Mouse (Mus musculus) neural tube, embryonic 15.5 days (tissue): ENCODE results near the gene AA986860. TPM values are rescaled to one million over a fixed set of nuclear protein-coding genes. Genes with fewer than 3 reads are reported as not detected.

Experiments
- ATAC-seq: fragments of 200-750 bp; cut with Nextera tagmentation; 2 replicates; pipeline ENCODE4 v1.8.0; 2017; ENCODE audit warnings: mild to moderate bottlenecking, moderate TSS enrichment, moderate library complexity; ENCODE audit not compliant: low FRiP score
- H3K27ac ChIP-seq: fragments of 300-500 bp; sonication (generic); replicated peaks from 2 replicates; pipeline ENCODE4 v1.5.1; 2015; ENCODE audit warnings: mild to moderate bottlenecking, inconsistent platforms
- H3K27me3 ChIP-seq: fragments of 300-500 bp; sonication (generic); replicated peaks from 2 replicates; pipeline ENCODE4 v1.6.1; 2015; ENCODE audit warnings: inconsistent platforms
- H3K36me3 ChIP-seq: fragments of 300-500 bp; sonication (generic); 2 replicates; pipeline ENCODE4 v1.6.1; 2015; ENCODE audit warnings: inconsistent platforms
- H3K4me1 ChIP-seq: fragments of 300-500 bp; sonication (generic); 2 replicates; pipeline ENCODE4 v1.6.1; 2015; ENCODE audit warnings: inconsistent platforms
- H3K4me2 ChIP-seq: fragments of 300-500 bp; sonication (generic); 2 replicates; pipeline ENCODE4 v1.6.1; 2015; ENCODE audit warnings: inconsistent platforms, mild to moderate bottlenecking, moderate library complexity
- H3K4me3 ChIP-seq: fragments of 300-500 bp; sonication (generic); replicated peaks from 2 replicates; pipeline ENCODE4 v1.5.1; 2015; ENCODE audit warnings: mild to moderate bottlenecking, inconsistent platforms
- H3K9ac ChIP-seq: fragments of 300-500 bp; sonication (generic); replicated peaks from 2 replicates; pipeline ENCODE4 v1.6.1; 2015; ENCODE audit warnings: mild to moderate bottlenecking, inconsistent platforms
- H3K9me3 ChIP-seq: fragments of 300-500 bp; sonication (generic); replicated peaks from 2 replicates; pipeline ENCODE4 v1.6.1; 2016; ENCODE audit warnings: inconsistent platforms
- WGBS: fragments of 180-500 bp; shearing (Covaris S2); methylation state at CpG from one replicate; pipeline ENCODE4 v1.1.7; 2015; ENCODE audit warnings: mixed read lengths; 5-methylcytosine and 5-hydroxymethylcytosine counted together
- polyA plus RNA-seq: library from polyadenylated mRNA; unstranded; fragments of >200 nt; fragmentation: Nextera tagmentation; extraction: Ambion mirVana; gene quantifications from 2 replicates; pipeline ENCODE4 v1.2.1, GENCODE M21; 2015

Gene AA986860
- 0.82 and 5.5 TPM in 2 replicates for polyA plus RNA-seq

DNA sequence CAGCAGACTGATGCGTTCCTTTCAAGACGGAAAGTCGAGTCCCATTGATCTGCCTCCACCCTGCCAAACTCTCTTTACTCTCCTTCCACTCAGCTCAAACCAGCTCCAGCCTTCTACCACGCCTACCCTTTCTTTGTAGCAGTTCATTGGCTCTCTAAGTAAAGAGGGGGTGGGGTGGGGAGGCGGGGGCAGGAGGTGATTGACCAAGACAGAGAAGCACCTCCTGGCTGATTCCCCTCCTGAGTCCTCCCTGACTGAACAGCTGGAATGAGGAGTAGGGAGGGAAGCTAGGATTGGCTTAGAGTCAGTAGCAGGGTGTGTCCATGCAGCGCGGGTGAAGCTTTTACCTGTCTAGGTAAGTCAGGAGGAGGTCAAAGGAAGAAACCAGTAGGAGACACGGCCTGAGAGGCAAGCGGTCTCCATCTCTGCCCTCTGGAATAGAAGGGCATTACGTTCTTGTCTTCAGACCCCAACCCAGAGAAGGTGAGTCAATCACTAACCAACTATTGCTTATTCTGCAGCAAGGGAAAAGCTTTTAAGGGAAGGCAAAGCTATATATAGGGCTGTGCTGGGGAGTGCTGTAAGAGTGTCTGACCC, at the start of gene AA986860:
Gene AA986860 (plus strand): TSS at position 236 of the 597 bp plus-strand sequence.
- Histone ChIP-seq H3K36me3 (no peaks in the 10 kb centered on the region), H3K9ac (no peak within 1 kb of the TSS), H3K4me1 (0 out of 2 replicates have a peak, but pooled peaks cover 3% of the 10 kb centered on the region), H3K27ac (no peak within 1 kb of the TSS), H3K4me2 (peak within 1 kb of the TSS; percentile 31), H3K4me3 (no peak within 1 kb of the TSS), H3K27me3 (no peaks in the 10 kb centered on the region), H3K9me3 (no peaks in the 10 kb centered on the region)
- 4% methylated on average over 10 of the region's 10 CpGs for WGBS
- no peak for ATAC-seq

GRCm38 (mm10) chr1:130683905-130684304, 47.9 kb upstream of the AA986860 start:
- H3K4me2 ChIP-seq, result no peak overlapping the region
- H3K4me1 ChIP-seq, result no peaks in the 10 kb centered on the region
- no peak overlapping the region for H3K9ac ChIP-seq
- H3K27ac ChIP-seq, result no peak overlapping the region
- H3K9me3 ChIP-seq, result no peaks in the 10 kb centered on the region
- H3K27me3 ChIP-seq, result no peaks in the 10 kb centered on the region
- ATAC-seq, result no peak
- no peak overlapping the region for H3K4me3 ChIP-seq
- H3K36me3 ChIP-seq, result peaks cover 16% of the 10 kb centered on the region
- 61% methylated on average over 1 of the region's 1 CpGs for WGBS

- Histone ChIP-seq H3K9ac (no peak overlapping the region), H3K4me1 (no peaks in the 10 kb centered on the region), H3K27me3 (no peaks in the 10 kb centered on the region), H3K4me2 (no peak overlapping the region), H3K36me3 (peaks cover 77% of the 10 kb centered on the region), H3K9me3 (no peaks in the 10 kb centered on the region), H3K27ac (no peak overlapping the region), H3K4me3 (no peak overlapping the region)
- ATAC-seq, result no peak
- WGBS, result 94% methylated on average over 5 of the region's 5 CpGs
Measured at GRCm38 (mm10) chr1:130698601-130699000, 33.2 kb upstream of the AA986860 start.

GRCm38 (mm10) chr1:130699937-130700633, 31.7 kb upstream of the AA986860 start:
- H3K27me3 ChIP-seq, result no peaks in the 10 kb centered on the region
- no peaks in the 10 kb centered on the region for H3K9me3 ChIP-seq
- no peak overlapping the region for H3K9ac ChIP-seq
- ATAC-seq, result no peak
- no peaks in the 10 kb centered on the region for H3K4me1 ChIP-seq
- H3K36me3 ChIP-seq, result peaks cover 90% of the 10 kb centered on the region
- H3K4me3 ChIP-seq, result no peak overlapping the region
- H3K27ac ChIP-seq, result no peak overlapping the region
- no peak overlapping the region for H3K4me2 ChIP-seq
- WGBS, result 96% methylated on average over 10 of the region's 10 CpGs

- Histone ChIP-seq H3K9me3 (no peaks in the 10 kb centered on the region), H3K4me2 (no peak overlapping the region), H3K4me3 (no peak overlapping the region), H3K27ac (no peak overlapping the region), H3K27me3 (no peaks in the 10 kb centered on the region), H3K9ac (no peak overlapping the region), H3K36me3 (peaks cover 94% of the 10 kb centered on the region), H3K4me1 (no peaks in the 10 kb centered on the region)
- WGBS, result 95% methylated on average over 11 of the region's 11 CpGs
- no peak for ATAC-seq
Measured at GRCm38 (mm10) chr1:130701976-130702375, 29.8 kb upstream of the AA986860 start.

DNA sequence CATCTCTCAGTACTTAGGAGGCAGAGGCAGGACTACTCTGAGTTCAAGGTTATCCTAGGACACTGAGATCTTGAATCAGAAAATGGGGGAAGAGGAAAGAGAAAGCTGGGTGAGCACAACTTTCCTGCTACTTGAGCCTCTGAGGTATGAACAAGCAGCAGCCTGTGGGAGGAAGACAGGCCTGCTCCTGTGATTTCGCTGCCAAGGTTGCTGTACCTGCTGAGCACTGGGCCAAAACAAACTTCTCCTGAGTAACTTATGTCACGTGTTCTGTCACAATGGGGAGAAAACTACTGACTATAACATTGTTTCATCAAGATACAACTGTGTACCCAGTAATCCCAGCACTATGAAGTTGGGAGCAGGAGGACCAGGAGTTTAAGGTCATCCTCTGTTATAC, 28.2 kb upstream of the AA986860 start:
- Histone ChIP-seq H3K4me3 (no peak overlapping the region), H3K27ac (no peak overlapping the region), H3K9ac (no peak overlapping the region), H3K27me3 (no peaks in the 10 kb centered on the region), H3K4me2 (no peak overlapping the region), H3K4me1 (no peaks in the 10 kb centered on the region), H3K9me3 (no peaks in the 10 kb centered on the region), H3K36me3 (peaks cover 90% of the 10 kb centered on the region)
- ATAC-seq, result no peak
- 78% methylated on average over 2 of the region's 2 CpGs for WGBS

GRCm38 (mm10) chr1:130710283-130711080, 21.3 kb upstream of the AA986860 start:
- peaks cover 17% of the 10 kb centered on the region for H3K4me1 ChIP-seq
- H3K9ac ChIP-seq, result no peak overlapping the region
- no peak overlapping the region for H3K4me3 ChIP-seq
- WGBS, result 88% methylated on average over 22 of the region's 22 CpGs
- H3K36me3 ChIP-seq, result peaks cover 48% of the 10 kb centered on the region
- H3K9me3 ChIP-seq, result no peaks in the 10 kb centered on the region
- H3K27me3 ChIP-seq, result no peaks in the 10 kb centered on the region
- no peak for ATAC-seq
- H3K27ac ChIP-seq, result no peak overlapping the region
- no peak overlapping the region for H3K4me2 ChIP-seq

- peak overlapping the region; percentile 94 for H3K4me2 ChIP-seq
- peaks cover 26% of the 10 kb centered on the region for H3K4me1 ChIP-seq
- no peak for ATAC-seq
- no peak overlapping the region for H3K27ac ChIP-seq
- peaks cover 19% of the 10 kb centered on the region for H3K36me3 ChIP-seq
- H3K4me3 ChIP-seq, result no peak overlapping the region
- H3K9ac ChIP-seq, result no peak overlapping the region
- H3K27me3 ChIP-seq, result no peaks in the 10 kb centered on the region
- no peaks in the 10 kb centered on the region for H3K9me3 ChIP-seq
- 77% methylated on average over 4 of the region's 4 CpGs for WGBS
Measured at GRCm38 (mm10) chr1:130714046-130714445, 17.7 kb upstream of the AA986860 start.

DNA sequence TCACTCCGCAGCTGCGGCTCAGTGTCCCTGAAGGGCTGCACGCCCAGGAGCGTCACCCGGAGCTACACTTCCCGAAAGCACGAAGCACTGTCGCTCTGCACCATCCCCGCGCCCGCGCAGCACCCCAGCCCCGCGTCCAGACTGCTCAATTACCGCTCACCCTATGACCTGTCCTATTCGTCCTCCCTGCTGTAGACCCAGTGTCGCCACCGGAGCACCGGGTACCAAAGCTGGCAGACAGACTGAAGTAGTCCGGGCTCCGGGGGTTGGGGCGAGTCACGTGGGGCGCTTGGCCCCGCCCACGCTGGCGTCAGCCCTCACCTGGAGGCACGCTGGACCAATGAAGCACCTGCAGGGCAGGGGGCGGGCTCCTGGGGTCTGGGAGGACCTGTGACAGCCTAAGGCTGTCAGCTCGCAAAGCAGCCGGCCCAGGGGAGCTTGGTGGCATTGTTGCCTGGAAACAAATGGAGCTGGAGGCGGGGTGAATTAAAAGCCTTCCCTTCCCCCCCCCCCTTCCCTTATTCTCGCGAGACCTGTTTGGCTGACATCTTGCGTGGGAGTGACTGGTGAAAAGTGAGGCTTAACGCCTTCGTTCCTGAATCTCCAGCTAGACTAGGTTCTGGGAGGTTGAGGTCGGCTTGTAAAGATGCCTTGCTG, 16.1 kb upstream of the AA986860 start, which contains the start of gene Gm29427:
Gene Gm29427 (minus strand): TSS at position 239 of the 657 bp plus-strand sequence.
- ATAC-seq, result peak; percentile 93
- H3K4me3 ChIP-seq, result peak within 1 kb of the TSS; percentile 79
- under 1% methylated on average over 37 of the region's 38 CpGs for WGBS
- H3K4me2 ChIP-seq, result peak within 1 kb of the TSS; percentile 94
- H3K9me3 ChIP-seq, result no peaks in the 10 kb centered on the region
- peak within 1 kb of the TSS; percentile 95 for H3K9ac ChIP-seq
- H3K27ac ChIP-seq, result peak within 1 kb of the TSS; percentile 90
- no peaks in the 10 kb centered on the region for H3K27me3 ChIP-seq
- peaks cover 10% of the 10 kb centered on the region for H3K36me3 ChIP-seq
- H3K4me1 ChIP-seq, result peaks cover 31% of the 10 kb centered on the region

DNA sequence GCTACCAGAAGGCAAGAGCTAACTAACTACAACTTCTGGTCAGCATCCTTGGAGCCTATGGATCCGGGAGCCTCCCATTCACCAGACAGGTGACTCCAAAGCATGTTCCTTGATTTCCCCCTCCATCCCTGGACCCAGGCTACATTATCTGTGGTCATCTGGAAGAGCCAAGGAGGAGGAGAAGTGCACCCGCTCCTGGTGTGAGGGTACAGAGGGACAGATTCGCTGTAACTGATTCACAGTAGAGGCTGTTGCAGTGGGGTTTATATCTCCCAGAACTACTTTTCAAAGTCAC, 15.6 kb upstream of the AA986860 start:
- H3K27ac ChIP-seq, result peak overlapping the region; percentile 90
- H3K4me2 ChIP-seq, result peak overlapping the region; percentile 94
- peak overlapping the region; percentile 79 for H3K4me3 ChIP-seq
- H3K9ac ChIP-seq, result peak overlapping the region; percentile 95
- peaks cover 34% of the 10 kb centered on the region for H3K4me1 ChIP-seq
- H3K9me3 ChIP-seq, result no peaks in the 10 kb centered on the region
- peaks cover 7% of the 10 kb centered on the region for H3K36me3 ChIP-seq
- ATAC-seq, result peak; percentile 26
- no peaks in the 10 kb centered on the region for H3K27me3 ChIP-seq
- 0% methylated on average over 3 of the region's 3 CpGs for WGBS

- peak overlapping the region; percentile 90 for H3K27ac ChIP-seq
- peak overlapping the region; percentile 94 for H3K4me2 ChIP-seq
- peaks cover 3% of the 10 kb centered on the region; the same call in 1 of the 2 replicates for H3K36me3 ChIP-seq
- ATAC-seq, result peak; percentile 13; the same call in 1 of the 2 replicates
- peak overlapping the region; percentile 95 for H3K9ac ChIP-seq
- H3K4me3 ChIP-seq, result peak overlapping the region; percentile 79
- WGBS, result under 1% methylated on average over 42 of the region's 42 CpGs
- peaks cover 34% of the 10 kb centered on the region for H3K4me1 ChIP-seq
- H3K27me3 ChIP-seq, result no peaks in the 10 kb centered on the region
- H3K9me3 ChIP-seq, result no peaks in the 10 kb centered on the region
Measured at GRCm38 (mm10) chr1:130716513-130717290, 15.1 kb upstream of the AA986860 start.
